Mouse (Mus musculus) v-Abl transformed pro-B cells (cell line): ENCODE data around the gene Tbxas1.

Source experiments
- in situ Hi-C, 2 experiments: fragments of 400-800 bp; cut with MboI; formaldehyde crosslinking; loops; one replicate each; pipeline ENCODE4 v1.15.1; 2025; ENCODE audit not compliant: unreplicated experiment in 2 of 2

Gene Tbxas1

DNA sequence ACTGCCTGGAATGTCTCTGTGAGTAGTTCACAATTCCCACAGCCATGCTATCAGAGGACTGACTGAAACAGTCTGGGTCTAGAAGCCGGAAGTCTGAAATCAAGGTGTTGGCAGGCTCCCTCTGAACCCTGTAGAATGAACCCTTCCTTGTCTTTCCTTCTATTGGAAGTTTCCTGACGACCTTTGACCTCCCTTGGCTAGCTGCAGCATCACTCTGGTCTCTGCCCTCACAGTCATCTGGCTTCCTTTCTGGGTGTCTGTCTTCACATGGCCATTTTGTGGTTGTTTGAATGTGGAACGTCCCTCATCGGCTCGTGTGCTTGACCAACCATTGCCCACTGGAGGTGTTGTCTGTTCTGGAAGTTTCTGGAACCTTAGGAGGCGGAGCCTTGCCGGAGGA lies 69.6 kb downstream of the Tbxas1 start:
- in situ Hi-C loops: no loop called here

DNA sequence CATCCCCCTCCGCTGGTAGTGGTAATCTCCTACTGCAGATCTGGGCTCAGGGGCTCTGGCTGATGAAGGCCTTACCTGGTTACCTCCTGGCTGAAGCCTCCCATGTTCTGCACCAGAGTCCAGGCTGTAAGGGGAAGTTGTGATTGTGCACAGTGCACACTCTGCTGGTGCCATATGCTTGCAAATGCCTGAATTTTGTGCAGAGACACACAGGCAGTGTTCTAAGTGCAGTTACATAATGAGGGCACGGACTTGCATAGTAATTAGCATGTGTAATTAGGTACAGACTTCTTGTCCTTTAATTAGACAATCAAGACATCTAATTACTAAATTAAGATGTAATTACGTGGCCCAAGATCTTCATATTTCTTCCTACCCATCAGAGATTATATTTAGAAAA lies 70.5 kb downstream of the Tbxas1 start:
- in situ Hi-C loops: no loop called here

DNA sequence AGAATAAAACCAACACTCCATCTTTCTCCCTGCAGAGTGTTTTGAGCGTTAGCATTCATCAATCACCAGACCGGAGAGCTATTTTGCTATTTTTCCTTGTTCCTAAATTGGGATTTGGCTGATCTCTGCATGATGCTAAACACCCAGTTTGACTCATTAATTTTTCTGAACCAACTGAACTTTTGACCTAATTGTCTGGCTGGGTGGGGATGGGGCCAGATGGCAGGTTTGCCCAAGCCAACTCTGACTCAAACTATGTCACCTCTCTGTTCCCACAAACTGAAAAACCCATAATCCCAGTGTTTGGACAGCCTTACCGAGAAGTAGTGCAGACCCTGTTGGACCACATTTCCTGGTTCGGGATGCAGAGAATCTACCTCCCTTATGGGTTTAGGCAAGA lies 72.1 kb downstream of the Tbxas1 start:
- in situ Hi-C loops: no loop called here

DNA sequence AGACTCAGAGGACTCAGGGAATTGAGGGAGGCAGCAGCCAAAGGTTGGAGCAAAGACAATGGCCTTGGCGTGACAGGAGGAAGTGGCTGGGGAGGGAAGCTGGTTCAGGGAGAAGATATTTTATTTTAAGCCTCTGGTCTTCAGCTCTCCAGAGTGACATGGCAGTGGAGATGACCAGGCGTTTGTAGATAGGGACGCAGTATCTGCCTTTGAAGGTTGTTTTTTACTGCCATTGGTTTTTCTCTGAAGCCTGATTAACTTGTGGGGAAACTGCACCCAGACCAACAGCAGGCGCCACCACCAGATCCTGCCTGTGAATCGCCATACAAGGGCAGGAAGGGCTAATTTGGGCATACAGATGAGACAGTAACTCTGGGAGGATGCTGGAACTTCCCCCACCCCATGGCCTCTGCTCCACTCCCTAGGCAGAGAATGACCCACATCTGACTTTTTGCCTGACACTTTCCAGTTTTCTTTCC lies 74.5 kb downstream of the Tbxas1 start:
- in situ Hi-C loops: no loop called here

DNA sequence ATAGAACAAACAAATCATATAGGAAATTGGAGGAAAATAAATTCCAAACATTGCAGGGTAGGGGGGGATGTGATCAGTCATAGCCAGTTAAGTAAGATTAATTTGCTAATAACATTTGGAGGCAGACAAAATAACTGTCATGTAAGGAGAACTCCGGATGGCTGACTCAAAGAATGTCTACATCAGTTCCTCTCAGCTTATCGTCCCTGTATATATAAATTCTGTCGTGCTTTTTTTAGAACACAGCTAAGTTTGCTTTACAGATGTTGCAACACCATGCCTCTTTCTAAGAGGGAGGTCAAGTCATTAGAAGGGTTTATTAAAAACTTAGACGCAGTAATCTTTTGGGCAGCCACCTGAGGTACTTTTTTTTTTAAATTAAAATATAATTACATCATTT lies 75.1 kb downstream of the Tbxas1 start:
- in situ Hi-C loops: no loop called here

DNA sequence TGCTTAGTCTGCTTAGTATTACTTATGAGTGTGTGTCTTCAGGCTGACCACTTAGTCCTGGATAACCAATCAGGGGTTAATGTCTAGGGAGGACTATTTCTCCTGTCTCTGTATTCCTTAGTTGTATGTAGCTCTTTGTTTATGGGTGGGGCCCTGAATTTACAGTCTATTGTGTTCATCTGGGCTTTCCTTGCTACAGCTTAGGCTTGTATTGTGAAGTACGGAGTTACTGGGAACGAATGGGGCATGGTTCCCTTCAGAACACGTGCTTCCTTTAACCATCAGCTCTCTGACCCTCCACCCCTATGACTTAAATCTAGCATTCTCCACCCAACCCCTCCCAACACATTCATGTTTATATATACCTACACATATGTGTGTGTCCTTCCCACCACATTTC lies 75.6 kb downstream of the Tbxas1 start:
- in situ Hi-C loops: no loop called here

DNA sequence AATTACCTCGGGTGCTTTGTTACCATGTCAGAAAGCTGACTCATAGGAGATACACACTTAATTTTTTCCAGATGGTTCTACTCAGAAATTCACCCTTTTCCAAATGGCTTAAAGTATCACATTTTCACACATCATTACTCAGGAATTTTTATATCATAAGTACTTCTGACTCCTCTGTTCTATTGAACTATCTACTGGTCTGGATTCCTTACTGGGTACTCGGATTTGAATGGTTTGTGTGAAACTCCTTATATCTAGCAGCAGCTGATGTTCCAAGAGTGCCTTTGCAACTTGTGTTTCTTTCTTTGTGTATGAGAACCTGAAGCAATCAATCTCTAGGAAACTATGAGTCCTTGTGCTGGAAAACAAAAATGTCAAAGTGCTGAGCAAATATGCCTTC lies 81.4 kb downstream of the Tbxas1 start:
- in situ Hi-C loops: no loop called here

DNA sequence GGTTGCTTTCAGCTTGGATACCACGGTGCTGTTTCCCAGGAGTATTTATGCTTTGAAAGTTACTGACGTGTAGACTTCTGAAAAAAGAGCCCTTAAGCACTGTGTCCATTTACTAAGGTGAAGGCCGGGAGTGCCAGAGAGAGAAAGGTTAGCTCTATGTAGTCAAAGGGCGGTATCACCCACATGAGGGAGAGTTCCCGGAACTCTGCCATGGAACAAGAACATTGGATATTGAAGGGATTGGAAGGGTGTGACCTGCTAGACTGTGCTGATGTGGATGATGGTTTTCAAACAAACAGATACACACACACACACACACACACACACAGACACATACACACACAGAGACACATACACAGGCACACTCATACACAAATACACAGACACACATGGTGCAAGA lies 82.0 kb downstream of the Tbxas1 start:
- in situ Hi-C loops: no loop called here

DNA sequence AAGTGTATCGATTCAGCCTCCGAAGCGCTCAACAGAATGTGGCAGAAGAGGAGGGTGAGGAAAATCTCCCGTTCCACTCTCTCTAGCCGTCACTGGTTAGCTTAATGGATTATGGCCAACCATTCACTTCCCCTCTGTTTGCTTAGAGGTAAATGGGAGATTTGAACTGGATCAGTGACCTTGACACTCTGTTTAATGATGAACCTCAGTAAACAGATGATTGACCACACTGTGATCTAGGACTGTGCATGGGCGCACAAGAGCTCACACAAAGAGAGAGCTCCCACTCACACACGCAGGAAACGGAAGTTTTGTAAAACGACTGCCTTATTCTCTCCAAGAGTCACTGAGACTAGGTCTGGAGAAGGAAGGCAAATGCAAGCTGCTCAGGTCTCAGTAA lies 84.3 kb downstream of the Tbxas1 start:
- in situ Hi-C loops: no loop called here

DNA sequence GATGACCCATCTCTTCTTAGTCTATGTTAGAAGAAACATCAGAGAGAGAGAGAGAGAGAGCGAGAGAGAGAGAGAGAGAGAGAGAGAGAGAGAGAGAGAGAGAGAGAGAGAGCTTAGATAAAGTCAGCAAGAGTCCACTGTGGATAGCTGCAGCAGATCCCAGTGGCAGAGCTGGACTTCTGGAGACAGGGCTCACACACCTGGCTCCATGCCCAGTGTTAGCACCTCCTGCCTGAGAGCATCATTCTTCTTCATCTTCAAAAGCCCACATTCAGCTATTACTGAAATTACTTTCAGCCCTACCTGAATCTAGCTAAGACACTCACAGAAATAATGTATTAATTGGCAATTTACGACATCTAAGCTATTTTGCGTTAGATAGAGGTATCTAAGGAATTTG lies 85.2 kb downstream of the Tbxas1 start:
- in situ Hi-C loops: no loop called here

DNA sequence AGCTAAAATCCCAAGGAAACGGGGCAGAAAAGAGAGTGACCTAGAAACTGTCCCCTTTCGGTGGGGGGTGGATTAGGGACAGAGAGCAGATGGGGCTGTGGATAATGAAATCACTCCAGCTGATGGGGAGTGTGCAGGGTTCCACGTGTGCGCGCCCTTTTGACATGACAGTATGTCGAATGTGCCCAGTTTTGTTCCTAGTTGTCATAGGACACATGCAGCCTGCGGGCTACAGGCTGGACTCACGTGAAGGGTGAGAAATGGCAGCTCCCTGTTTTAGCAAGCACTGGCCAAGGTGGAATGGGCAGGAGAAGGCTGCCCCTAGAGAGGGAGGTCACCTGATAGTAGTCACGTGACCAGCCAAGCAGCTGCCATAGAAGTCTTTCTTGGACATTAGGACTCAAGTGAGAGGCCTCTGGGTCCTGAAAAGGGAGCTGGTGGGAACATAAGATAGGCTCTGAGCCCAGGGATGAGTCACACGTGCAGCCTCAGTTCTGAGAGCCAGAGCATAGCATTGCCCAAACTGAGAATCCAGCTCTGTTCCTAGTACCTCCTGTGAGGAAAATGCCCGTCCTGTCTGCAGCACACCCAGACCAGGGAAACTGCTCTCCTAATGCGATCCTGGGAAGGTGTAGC lies 85.7 kb downstream of the Tbxas1 start:
- in situ Hi-C loops: no loop called here

DNA sequence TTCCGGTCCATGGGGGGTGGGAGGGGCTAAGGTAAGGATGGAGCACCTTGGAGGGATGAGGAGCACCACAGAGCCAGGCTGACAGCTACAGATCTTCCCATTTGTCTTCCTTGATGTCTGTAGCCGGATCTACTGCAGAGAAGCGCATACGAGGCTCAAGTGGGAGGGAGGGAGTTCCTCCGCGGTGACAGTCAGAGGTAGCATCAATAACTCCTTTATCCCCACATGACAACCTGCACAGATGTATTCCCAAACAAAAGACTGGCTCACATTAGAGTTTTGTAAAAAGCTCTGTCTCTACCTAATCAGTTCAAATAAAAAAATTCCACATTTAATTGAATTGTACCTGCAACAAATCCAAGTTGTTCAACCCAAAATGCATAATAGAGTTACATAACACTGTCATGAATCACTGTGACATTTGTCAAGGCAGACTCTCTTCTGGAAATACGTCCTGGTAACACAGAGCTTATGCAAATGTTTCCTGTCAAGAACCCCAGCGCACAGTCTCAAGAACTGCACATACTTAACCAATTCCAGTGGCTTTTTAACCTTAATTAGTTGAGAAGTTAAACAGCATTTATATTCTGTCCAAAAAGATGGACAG lies 86.3 kb downstream of the Tbxas1 start:
- in situ Hi-C loops: no loop called here

DNA sequence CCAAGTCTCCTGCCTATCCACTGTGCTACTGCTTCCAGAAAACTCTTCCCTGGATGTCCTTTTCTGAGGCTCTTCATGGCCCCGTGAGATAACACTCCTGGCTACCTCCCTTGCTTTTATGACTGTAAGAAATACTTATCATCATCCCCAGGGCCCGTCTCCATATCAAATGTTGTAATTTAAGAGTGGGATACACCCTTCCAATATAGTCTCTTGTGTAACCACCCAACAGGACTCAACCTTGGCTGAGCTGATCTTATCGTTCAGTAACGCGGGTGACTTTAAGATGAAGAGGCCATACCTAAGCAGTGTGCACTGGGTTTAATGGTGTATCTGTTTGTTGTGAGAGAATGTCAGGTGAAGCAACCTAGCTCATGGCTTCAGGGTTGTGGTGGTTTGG lies 91.6 kb downstream of the Tbxas1 start:
- in situ Hi-C loops: no loop called here

DNA sequence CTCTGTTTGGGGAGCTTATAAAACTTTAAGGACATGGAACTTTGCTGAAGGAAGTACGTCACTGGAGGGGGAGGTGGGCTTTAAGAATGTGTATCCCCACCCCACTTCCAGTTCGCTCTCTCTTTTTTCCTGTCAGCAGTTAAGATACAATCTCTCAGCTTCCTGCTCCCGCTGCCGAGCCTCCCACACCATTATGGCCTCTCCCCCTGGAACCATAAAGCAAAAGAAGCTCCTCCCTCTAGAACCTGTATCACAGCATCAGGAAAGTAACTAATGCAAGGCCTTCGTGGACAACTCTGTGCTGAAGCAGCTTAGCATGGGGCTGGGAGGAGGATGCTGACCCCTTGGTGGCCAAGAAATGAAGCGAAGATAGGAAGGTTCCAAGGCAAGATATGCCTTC lies 92.1 kb downstream of the Tbxas1 start:
- in situ Hi-C loops: no loop called here

DNA sequence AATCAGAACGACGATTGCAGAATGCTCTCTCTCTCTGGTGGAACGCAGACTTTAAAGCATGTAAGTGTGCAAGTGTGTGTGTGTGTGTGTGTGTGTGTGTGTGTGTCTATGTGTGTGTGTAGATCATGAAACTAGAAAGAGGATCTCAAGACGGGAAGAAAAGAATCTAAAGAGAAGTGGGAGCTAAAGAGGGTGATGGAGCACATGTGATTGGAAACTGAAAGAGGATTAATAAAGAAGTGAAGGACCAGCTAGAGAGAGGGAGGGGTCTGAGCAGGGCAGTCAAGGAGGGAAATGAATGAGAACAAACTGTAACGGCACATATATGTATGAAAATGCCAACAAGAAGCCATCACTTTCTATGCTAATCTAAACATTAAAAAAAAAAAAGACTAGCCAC lies 92.8 kb downstream of the Tbxas1 start:
- in situ Hi-C loops: no loop called here

DNA sequence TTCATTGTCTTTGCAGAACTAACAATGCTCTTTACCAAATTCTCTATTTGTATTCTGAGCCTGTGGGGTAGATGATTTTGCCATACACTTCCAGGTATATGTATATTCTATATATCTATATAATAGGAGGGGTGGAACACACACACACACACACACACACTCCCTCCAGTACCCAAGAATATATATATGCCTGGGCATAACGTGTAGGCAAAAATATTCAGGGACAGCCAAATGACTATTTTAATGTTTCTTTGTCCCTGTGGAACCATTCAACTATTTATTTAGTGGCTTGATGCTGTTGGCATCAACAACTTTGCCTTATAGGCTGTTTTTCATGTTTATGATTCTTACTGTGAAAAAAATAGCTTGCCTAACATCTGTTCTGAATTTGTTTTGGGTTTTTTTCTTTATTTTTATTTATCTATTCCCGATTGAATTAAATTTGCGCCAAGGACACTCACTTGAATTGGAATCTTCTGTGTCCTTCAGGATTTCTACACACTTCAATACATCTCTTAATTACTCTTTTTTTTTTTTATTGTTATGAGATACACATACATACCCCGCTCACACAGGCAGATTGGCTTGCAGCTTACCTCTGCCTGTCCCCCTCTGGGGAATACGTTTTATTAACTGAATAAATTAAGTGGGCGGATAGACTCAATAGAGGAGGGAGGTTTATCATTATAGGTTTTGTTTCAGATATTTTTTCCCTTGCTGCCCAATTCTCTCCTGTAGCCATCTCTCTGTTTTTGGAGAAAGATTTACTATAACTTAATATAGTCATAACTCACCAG lies 94.9 kb downstream of the Tbxas1 start:
- in situ Hi-C loops: no loop called here

DNA sequence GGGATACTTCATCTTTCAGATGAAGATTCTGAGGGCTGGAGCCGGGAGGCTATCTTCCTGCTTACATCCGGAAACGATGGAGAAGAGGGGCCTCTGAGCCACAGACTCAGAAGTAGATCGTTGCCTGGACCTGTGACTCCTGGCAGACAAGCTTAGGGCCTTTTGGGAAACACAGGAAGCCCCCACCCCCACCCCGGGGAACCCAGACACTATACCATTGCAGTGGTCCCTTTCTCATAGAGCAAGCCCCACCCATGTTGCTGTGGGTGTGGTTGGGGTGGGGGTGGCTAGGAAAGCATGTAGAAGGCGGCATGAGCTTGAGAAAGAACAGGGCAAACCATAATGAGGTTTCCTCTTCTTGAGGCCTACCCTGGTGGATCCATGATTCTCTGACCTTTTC lies 95.6 kb downstream of the Tbxas1 start:
- in situ Hi-C loops: no loop called here

DNA sequence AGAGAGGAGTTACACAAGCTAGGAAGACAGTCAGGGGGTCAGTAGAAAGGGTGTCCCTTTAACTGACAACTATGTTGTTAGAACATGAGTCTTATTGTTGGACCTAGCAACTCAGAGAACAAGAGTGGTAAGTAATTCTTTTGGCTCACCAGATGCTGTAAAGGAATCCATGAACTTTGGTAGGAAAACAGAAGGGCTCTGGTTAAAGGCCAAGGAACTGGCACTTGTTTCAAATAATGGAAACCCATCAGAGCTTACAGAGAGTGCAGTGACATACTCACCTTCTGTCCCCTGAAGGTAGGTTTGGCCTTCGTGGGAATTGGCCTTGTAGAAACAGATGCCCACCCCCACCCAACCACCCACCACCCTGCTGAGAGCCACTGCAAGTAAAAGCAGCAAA lies 97.6 kb downstream of the Tbxas1 start:
- in situ Hi-C loops: no loop called here

DNA sequence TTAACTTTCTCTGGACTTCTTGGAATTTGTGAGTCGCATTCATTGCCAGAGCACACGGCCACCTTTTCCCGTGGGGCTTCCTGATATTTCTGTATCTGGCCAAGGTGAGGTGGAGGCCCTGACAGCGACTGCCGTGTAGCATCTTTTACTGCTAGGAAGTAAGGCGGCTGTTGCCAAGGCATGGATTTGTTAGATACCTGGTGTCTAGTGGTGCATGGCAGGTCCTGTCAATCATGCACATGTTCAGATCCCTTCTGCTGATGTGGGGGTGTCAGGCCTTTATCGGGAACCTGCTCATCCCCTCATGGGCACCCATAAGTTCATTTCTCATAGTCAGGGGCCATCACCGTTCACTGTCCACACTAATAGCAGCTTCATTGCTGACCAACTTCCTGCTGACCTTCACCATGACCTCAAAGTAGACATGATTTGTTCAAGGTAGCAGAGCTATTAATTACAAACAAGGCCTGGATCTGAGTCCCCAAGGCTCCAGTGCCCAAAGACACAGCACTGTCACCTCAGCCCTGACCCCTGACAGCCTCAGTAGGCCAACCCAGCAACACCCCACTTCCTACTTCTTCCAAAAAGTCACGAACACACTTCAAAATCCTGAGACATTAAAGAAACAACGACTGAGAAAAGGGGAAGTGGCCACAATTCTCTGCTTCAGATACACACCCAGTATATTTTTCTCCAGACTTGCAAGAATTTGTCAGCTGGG lies 98.4 kb downstream of the Tbxas1 start:
- in situ Hi-C loops: no loop called here

DNA sequence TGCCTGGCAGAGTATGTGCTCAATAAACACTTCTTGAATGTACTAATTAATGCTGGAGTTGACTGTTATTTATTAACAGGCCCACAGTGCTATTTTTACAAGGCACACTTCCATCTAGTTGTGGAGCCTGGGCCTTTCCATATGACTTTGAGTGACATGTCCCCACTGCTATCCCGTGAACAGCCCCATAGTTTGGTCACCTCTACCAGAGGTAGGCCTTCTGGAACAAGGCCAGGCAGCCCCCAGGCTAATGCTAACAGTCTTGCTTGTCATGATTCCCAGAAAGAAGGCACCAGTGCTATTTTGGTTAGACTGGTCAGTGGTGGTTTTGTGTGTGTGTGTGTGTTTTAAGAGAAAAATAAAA lies 98.9 kb downstream of the Tbxas1 start:
- in situ Hi-C loops: no loop called here

DNA sequence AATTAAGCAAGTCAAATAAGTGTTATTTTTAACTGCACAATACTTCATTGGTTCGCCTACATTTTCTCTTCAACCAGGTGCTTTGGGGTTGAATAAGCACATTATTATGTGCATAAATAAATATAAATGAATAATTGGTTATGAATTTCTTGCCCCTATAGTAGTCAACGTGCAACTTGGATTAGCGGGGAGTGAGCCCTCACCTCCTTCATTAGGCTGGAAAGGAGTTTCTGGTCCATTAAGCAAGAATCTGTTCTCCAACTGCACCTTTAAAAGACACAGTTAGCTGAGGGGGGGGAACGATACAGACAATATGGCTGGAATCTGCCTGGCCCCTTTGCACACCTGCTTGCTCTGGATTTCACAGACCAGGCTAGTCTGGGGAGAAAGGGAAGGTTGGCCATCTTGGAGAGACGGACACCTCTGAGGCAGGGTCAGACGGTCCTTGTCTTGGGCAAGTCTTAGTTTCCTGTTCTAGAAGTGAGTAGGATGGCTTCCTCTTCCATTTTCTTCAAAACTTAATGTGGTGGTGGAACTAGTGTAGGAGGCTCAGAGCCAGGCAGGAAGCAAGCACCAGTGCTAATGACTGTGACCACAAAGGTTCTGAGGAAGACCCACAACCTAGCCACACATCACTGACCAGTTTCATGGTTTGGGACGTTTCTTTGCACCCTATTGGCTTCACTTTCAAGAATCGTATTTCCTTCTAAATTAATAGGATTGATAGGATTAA lies 99.5 kb downstream of the Tbxas1 start:
- in situ Hi-C loops: no loop called here
